Mouse (Mus musculus) limb, embryonic 10.5 days (tissue): ENCODE data around the gene Ehd1. TPM values are rescaled to one million over a fixed set of nuclear protein-coding genes. Genes with fewer than 3 reads are reported as not detected.

Source experiments
- DNase-seq: peaks from one replicate; pipeline ENCODE4 v3.0.0-alpha.2; 2017; ENCODE audit warnings: low spot score
- H3K27ac ChIP-seq: fragments of 300-500 bp; sonication (generic); 2 replicates; pipeline ENCODE4 v1.5.1; 2016; ENCODE audit warnings: mild to moderate bottlenecking
- H3K27me3 ChIP-seq: fragments of 300-500 bp; sonication (generic); 2 replicates; pipeline ENCODE4 v1.6.1; 2016; ENCODE audit warnings: low read depth, mild to moderate bottlenecking; ENCODE audit not compliant: poor library complexity, severe bottlenecking
- H3K36me3 ChIP-seq: fragments of 300-500 bp; sonication (generic); 2 replicates; pipeline ENCODE4 v1.6.1; 2016; ENCODE audit warnings: mild to moderate bottlenecking, moderate library complexity
- H3K4me1 ChIP-seq: fragments of 300-500 bp; sonication (generic); 2 replicates; pipeline ENCODE4 v1.6.1; 2016
- H3K4me3 ChIP-seq: fragments of 300-500 bp; sonication (generic); 2 replicates; pipeline ENCODE4 v1.5.1; 2016; ENCODE audit warnings: mild to moderate bottlenecking, moderate library complexity
- H3K9me3 ChIP-seq: fragments of 300-500 bp; sonication (generic); replicated peaks from 2 replicates; pipeline ENCODE4 v1.6.1; 2016; ENCODE audit warnings: mild to moderate bottlenecking
- WGBS: fragments of 180-500 bp; shearing (Covaris S2); methylation state at CpG from one replicate; pipeline ENCODE4 v1.1.7; 2016; 5-methylcytosine and 5-hydroxymethylcytosine counted together
- polyA plus RNA-seq: library from polyadenylated mRNA; unstranded; fragments of >200 nt; fragmentation: Nextera tagmentation; extraction: Ambion mirVana; gene quantifications from 2 replicates; pipeline ENCODE4 v1.2.1, GENCODE M21; 2016

Ehd1 gene
- polyA plus RNA-seq, 1 experiment from 2014 or later: 72.5 TPM

DNA sequence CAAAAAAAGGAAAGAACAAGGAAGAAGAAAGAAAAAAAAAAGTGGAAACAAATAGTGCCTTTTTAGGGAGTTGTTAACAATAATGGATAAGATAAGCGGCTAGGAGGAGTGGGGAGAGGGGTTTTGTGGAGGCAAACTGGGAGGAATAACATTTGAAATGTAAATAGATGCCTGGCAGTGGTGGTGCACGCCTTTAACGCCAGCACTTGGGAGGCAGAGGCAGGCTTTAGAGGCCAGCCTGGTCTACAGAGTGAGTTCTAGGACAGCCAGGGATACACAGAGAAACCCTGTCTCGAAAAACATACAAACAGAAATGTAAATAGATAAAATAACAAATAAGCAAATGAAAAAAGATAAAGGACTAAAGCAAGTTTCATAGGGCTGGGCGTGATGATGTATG lies 35.8 kb upstream of the Ehd1 start:
- H3K4me3 ChIP-seq: peak overlapping the region; percentile 78
- H3K36me3 ChIP-seq: peaks cover 22% of the 10 kb centered on the region
- WGBS: 38% methylated on average over 5 of the region's 5 CpGs
- H3K4me1 ChIP-seq: peaks cover 14% of the 10 kb centered on the region
- no peaks in the 10 kb centered on the region for H3K27me3 ChIP-seq
- DNase-seq: no peak
- no peaks in the 10 kb centered on the region for H3K9me3 ChIP-seq
- peak overlapping the region; percentile 83; the same call in 1 of the 2 replicates for H3K27ac ChIP-seq

- H3K27me3 ChIP-seq: no peaks in the 10 kb centered on the region
- WGBS: under 1% methylated on average over 55 of the region's 55 CpGs
- DNase-seq: peak; percentile 97
- H3K4me3 ChIP-seq: peak within 1 kb of the TSS; percentile 78
- H3K9me3 ChIP-seq: no peaks in the 10 kb centered on the region
- peaks cover 10% of the 10 kb centered on the region for H3K4me1 ChIP-seq
- H3K27ac ChIP-seq: peak within 1 kb of the TSS; percentile 83
- H3K36me3 ChIP-seq: peaks cover 30% of the 10 kb centered on the region
Measured at GRCm38 (mm10) chr19:6241274-6242107, 35.0 kb upstream of the Ehd1 start, which contains the start of gene Atg2a. Atg2a (plus strand) TSS chr19:6241668.

GRCm38 (mm10) chr19:6242281-6242680 lies 34.2 kb upstream of the Ehd1 start:
- peak overlapping the region; percentile 83 for H3K27ac ChIP-seq
- WGBS: 2% methylated on average over 4 of the region's 4 CpGs

DNA sequence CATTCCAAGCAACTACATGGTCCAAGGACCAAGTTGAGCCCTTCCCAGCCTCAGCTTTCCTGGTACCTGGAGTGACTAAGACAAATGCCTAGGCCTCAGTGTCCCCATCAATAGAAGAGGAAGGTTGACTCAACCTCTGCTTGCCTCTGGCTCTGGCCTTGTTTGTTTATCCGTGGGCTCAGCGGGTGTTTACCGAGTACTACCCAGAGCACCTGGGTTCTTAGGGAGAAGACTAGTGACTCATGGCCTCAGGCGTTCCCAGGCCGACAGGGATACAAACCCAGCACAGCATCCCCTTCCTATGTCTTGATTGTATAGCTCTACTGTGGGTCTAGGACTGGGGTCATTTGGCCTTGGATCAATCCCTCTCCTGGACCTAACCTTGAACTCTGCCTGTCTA lies 33.3 kb upstream of the Ehd1 start:
- Histone ChIP-seq H3K9me3 (no peaks in the 10 kb centered on the region), H3K36me3 (peaks cover 47% of the 10 kb centered on the region), H3K27me3 (no peaks in the 10 kb centered on the region), H3K4me1 (peaks cover 10% of the 10 kb centered on the region), H3K27ac (no peak overlapping the region), H3K4me3 (peak overlapping the region; percentile 78; the same call in 1 of the 2 replicates)
- no peak for DNase-seq
- 82% methylated on average over 5 of the region's 5 CpGs for WGBS

More at GRCm38 (mm10) chr19:6242281-6242680, 34.2 kb upstream of the Ehd1 start:
- H3K36me3 ChIP-seq: peaks cover 38% of the 10 kb centered on the region
- no peaks in the 10 kb centered on the region for H3K27me3 ChIP-seq
- peak; percentile 47 for DNase-seq
- H3K9me3 ChIP-seq: no peaks in the 10 kb centered on the region
- H3K4me1 ChIP-seq: peaks cover 10% of the 10 kb centered on the region
- H3K4me3 ChIP-seq: peak overlapping the region; percentile 78

DNA sequence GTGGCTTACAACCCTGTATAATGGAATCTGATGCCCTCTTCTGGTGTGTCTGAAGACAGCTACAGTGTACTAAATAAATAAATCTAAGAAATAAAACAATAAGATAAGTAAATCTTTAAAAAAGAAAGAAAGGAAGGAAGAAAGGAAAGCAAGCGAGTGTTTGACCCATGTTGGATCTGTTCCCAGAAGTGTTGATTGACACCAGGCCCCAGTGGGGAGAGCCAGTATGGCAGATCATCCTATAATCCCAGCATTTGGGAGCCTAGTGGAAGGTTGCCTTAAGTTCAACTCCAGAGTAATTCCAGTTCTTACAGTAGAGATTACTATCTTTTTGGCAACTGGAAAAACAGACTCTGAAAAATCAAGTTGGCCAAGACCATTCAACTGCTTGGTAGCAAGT lies 30.7 kb upstream of the Ehd1 start:
- H3K4me1 ChIP-seq: peaks cover 10% of the 10 kb centered on the region
- 93% methylated on average over 1 of the region's 1 CpGs for WGBS
- DNase-seq: no peak
- H3K4me3 ChIP-seq: no peak overlapping the region
- no peak overlapping the region for H3K27ac ChIP-seq
- no peaks in the 10 kb centered on the region for H3K27me3 ChIP-seq
- H3K9me3 ChIP-seq: no peaks in the 10 kb centered on the region
- H3K36me3 ChIP-seq: peaks cover 68% of the 10 kb centered on the region

DNA sequence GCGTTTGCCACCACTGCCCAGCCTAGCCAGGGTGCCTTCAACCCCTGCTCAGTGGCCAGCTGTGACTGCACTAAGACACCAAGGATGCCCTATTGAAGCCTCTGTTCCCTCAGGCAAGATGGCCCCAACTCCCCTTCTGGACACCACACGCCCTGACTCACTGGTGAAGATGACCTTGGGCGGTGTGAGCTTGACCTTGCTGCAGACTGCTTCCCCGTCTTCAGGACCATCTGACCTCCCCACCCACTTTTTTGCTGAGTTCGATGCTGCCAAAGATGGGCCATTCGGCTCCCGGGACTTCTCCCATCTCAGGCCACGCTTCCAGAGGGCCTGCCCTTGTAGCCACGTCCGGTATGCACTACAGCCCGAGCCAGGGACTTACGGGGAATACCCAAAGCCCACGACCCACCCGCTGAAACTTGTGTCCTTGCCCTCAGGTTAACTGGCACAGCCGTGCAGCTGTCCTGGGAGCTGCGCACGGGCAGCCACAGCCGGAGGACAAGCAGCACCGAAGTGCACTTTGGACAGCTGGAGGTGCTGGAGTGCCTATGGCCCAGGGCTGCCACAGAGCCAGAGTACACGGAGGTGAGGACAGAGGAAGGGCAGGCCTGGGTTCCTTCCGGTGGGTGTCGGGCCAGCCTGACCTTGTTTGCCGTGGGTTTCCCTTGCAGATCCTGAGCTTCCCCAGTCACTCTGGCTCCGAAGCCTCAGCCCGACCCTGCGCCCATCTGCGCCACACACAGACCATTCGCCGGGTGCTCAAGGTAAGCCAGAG lies 28.8 kb upstream of the Ehd1 start:
- no peak overlapping the region for H3K27ac ChIP-seq
- H3K9me3 ChIP-seq: no peaks in the 10 kb centered on the region
- no peak for DNase-seq
- peaks cover 87% of the 10 kb centered on the region for H3K36me3 ChIP-seq
- no peak overlapping the region for H3K4me3 ChIP-seq
- WGBS: 93% methylated on average over 29 of the region's 29 CpGs
- H3K27me3 ChIP-seq: no peaks in the 10 kb centered on the region
- H3K4me1 ChIP-seq: peaks cover 1% of the 10 kb centered on the region

GRCm38 (mm10) chr19:6253021-6253420 lies 23.5 kb upstream of the Ehd1 start:
- H3K36me3 ChIP-seq: peaks cover 96% of the 10 kb centered on the region
- no peak overlapping the region for H3K4me3 ChIP-seq
- H3K4me1 ChIP-seq: no peaks in the 10 kb centered on the region
- no peak for DNase-seq
- H3K9me3 ChIP-seq: no peaks in the 10 kb centered on the region
- WGBS: 90% methylated on average over 4 of the region's 4 CpGs
- no peak overlapping the region for H3K27ac ChIP-seq
- no peaks in the 10 kb centered on the region for H3K27me3 ChIP-seq

DNA sequence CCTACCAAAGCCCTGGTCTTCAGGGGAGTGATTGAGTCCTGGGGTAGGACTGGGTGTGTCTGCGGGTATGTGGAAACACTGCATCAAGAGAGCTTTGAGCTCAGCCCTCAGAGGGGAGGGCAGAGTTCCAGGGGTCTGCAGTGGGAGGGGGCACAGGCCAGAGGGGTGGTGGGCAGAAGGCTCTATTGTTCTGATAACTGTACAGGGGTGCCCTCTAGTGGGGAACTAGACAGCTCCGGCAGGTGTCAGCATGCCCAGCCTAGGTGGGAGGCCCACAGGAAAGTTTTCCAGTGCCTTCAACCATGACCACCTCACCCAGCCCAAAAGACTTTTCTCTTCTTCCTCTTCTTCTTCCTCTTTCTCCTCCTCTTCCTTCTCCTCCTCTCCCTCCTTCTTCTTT lies 16.1 kb upstream of the Ehd1 start:
- 78% methylated on average over 2 of the region's 2 CpGs for WGBS
- Histone ChIP-seq H3K4me3 (no peak overlapping the region), H3K36me3 (peaks cover 72% of the 10 kb centered on the region), H3K27ac (0 out of 2 replicates have a peak overlapping the region, but pooled peaks have one; percentile 9), H3K9me3 (no peaks in the 10 kb centered on the region), H3K27me3 (no peaks in the 10 kb centered on the region), H3K4me1 (peaks cover 13% of the 10 kb centered on the region; the same call in 1 of the 2 replicates)
- DNase-seq: peak; percentile 40

DNA sequence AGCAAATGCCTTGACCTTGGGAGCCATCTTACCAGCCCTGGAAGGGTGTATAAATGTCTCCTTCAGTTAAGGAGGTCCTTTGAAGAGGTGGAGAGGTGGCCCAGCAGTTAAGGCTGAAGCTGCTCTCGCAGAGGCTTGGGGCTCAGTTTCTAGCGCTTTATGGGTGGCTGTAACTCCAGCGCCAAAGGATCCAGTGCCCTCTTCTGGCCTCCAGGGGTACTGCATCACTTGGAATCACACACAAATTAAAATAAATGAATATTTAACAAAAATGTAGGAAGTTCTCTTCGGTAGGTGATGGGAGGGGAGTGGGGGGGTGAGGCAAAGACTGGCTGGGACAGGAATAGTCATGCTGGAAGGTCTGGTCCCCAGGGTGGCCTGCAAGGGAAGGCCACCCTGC lies 15.6 kb upstream of the Ehd1 start:
- H3K27ac ChIP-seq: no peak overlapping the region
- H3K4me1 ChIP-seq: peaks cover 13% of the 10 kb centered on the region; the same call in 1 of the 2 replicates
- peaks cover 67% of the 10 kb centered on the region for H3K36me3 ChIP-seq
- no peak overlapping the region for H3K4me3 ChIP-seq
- no peaks in the 10 kb centered on the region for H3K9me3 ChIP-seq
- WGBS: 81% methylated on average over 4 of the region's 4 CpGs
- H3K27me3 ChIP-seq: no peaks in the 10 kb centered on the region
- no peak for DNase-seq

GRCm38 (mm10) chr19:6261379-6261778 lies 15.1 kb upstream of the Ehd1 start:
- Histone ChIP-seq H3K4me1 (peaks cover 13% of the 10 kb centered on the region; the same call in 1 of the 2 replicates), H3K36me3 (peaks cover 63% of the 10 kb centered on the region), H3K27me3 (no peaks in the 10 kb centered on the region), H3K27ac (no peak overlapping the region), H3K4me3 (no peak overlapping the region), H3K9me3 (no peaks in the 10 kb centered on the region)
- no peak for DNase-seq
- 95% methylated on average over 14 of the region's 14 CpGs for WGBS

GRCm38 (mm10) chr19:6262222-6262621 lies 14.3 kb upstream of the Ehd1 start:
- no peak overlapping the region for H3K4me3 ChIP-seq
- no peaks in the 10 kb centered on the region for H3K27me3 ChIP-seq
- no peak overlapping the region for H3K27ac ChIP-seq
- WGBS: 63% methylated on average over 7 of the region's 7 CpGs
- no peaks in the 10 kb centered on the region for H3K9me3 ChIP-seq
- DNase-seq: peak; percentile 79
- peaks cover 15% of the 10 kb centered on the region for H3K4me1 ChIP-seq
- peaks cover 54% of the 10 kb centered on the region for H3K36me3 ChIP-seq

GRCm38 (mm10) chr19:6262839-6263433 lies 13.6 kb upstream of the Ehd1 start:
- 94% methylated on average over 8 of the region's 8 CpGs for WGBS

More at GRCm38 (mm10) chr19:6262839-6263433, 13.6 kb upstream of the Ehd1 start:
- Histone ChIP-seq H3K27me3 (no peaks in the 10 kb centered on the region), H3K4me1 (peaks cover 22% of the 10 kb centered on the region), H3K36me3 (peaks cover 47% of the 10 kb centered on the region), H3K9me3 (no peaks in the 10 kb centered on the region), H3K4me3 (no peak overlapping the region), H3K27ac (no peak overlapping the region)
- DNase-seq: no peak
